Mouse (Mus musculus) small intestine, adult 2 months (tissue): ENCODE results near the gene Cks1b. TPM values are rescaled to one million over a fixed set of nuclear protein-coding genes. Genes with fewer than 3 reads are reported as not detected.

Experiments used
- H3K27ac ChIP-seq: fragments of 200-500 bp; 2 replicates; pipeline ENCODE4 v1.5.1; 2012; ENCODE audit warnings: low read depth, low read length, control low read depth, inconsistent platforms; ENCODE audit not compliant: insufficient read depth
- H3K27me3 ChIP-seq: fragments of 200-500 bp; 2 replicates; pipeline ENCODE4 v1.6.1; 2012; ENCODE audit warnings: mild to moderate bottlenecking, moderate library complexity, low read length, inconsistent platforms; ENCODE audit not compliant: control insufficient read depth, insufficient read depth
- H3K36me3 ChIP-seq: fragments of 200-500 bp; 2 replicates; pipeline ENCODE4 v1.6.1; 2012; ENCODE audit warnings: mild to moderate bottlenecking, low read length, control low read depth, inconsistent platforms; ENCODE audit not compliant: control insufficient read depth, insufficient read depth
- H3K4me1 ChIP-seq: fragments of 200-500 bp; 2 replicates; pipeline ENCODE4 v1.6.1; 2012; ENCODE audit warnings: low read length, inconsistent platforms, mixed read lengths; ENCODE audit not compliant: control insufficient read depth, insufficient read depth, insufficient read length
- H3K4me3 ChIP-seq: fragments of 200-500 bp; 2 replicates; pipeline ENCODE4 v1.5.1; 2012; ENCODE audit warnings: low read depth, mild to moderate bottlenecking, control low read depth, inconsistent platforms, low read length, moderate library complexity
- CTCF ChIP-seq: fragments of 200-500 bp; IDR thresholded peaks from 2 replicates; pipeline ENCODE4 v1.5.1; 2012; ENCODE audit warnings: low read depth, mild to moderate bottlenecking, control low read depth, inconsistent platforms, low read length, moderate library complexity, mixed read lengths; ENCODE audit not compliant: insufficient replicate concordance, insufficient read length; ENCODE audit errors: extremely low read depth
- POLR2A ChIP-seq: fragments of 200-500 bp; IDR thresholded peaks from 2 replicates; pipeline ENCODE4 v1.6.1; 2012; ENCODE audit warnings: low read depth, mild to moderate bottlenecking, control low read depth, inconsistent platforms, low read length, moderate library complexity
- WGBS: fragments of 180-500 bp; shearing (Covaris S2); methylation state at CpG from one replicate; pipeline ENCODE4 v1.1.7; 2018; 5-methylcytosine and 5-hydroxymethylcytosine counted together
- polyA plus RNA-seq: library from polyadenylated mRNA; depleted of rRNA; stranded (reverse); fragments of >200 nt; gene quantifications from 2 replicates; pipeline ENCODE4 v1.2.3, GENCODE M21; 2012

The Cks1b gene
- polyA plus RNA-seq, 1 experiment: 13.7 TPM

- Histone ChIP-seq H3K4me1 (peaks cover 53% of the 10 kb centered on the region), H3K36me3 (peaks cover 50% of the 10 kb centered on the region), H3K27ac (peak overlapping the region; percentile 98), H3K27me3 (no peaks in the 10 kb centered on the region), H3K4me3 (peak overlapping the region; percentile 65)
- TF ChIP-seq POLR2A: no peak
- TF ChIP-seq CTCF: no peak
- 50% methylated on average over 17 of the region's 17 CpGs for WGBS
These were observed 31.5 kb downstream of the Cks1b start for GRCm38 (mm10) chr3:89386438-89387420.

DNA sequence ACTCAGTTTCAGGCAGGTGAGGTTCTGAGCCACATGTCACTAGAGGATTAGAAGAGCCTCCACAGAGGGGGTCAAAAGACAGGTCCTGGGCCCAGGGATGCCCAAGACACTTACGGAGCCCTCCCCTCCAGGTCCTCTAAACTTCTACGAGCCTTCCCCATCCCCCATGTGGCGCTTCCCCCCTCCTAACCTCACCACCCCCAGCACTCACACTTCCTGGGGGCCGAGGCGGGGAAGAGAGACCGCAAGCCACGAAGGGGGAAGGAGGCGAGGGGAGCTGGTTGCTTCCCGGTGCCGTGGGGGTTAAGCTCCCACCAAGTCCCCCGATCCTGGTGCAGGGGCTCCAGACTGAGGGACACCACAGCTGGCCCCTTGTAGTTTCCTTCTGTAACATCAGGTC, 32.7 kb downstream of the Cks1b start:
- Histone ChIP-seq H3K36me3 (peaks cover 62% of the 10 kb centered on the region), H3K27ac (peak overlapping the region; percentile 44), H3K4me3 (peak overlapping the region; percentile 65), H3K4me1 (peaks cover 53% of the 10 kb centered on the region), H3K27me3 (no peaks in the 10 kb centered on the region)
- TF ChIP-seq CTCF (no peak), POLR2A (no peak)
- 60% methylated on average over 11 of the region's 11 CpGs for WGBS

DNA sequence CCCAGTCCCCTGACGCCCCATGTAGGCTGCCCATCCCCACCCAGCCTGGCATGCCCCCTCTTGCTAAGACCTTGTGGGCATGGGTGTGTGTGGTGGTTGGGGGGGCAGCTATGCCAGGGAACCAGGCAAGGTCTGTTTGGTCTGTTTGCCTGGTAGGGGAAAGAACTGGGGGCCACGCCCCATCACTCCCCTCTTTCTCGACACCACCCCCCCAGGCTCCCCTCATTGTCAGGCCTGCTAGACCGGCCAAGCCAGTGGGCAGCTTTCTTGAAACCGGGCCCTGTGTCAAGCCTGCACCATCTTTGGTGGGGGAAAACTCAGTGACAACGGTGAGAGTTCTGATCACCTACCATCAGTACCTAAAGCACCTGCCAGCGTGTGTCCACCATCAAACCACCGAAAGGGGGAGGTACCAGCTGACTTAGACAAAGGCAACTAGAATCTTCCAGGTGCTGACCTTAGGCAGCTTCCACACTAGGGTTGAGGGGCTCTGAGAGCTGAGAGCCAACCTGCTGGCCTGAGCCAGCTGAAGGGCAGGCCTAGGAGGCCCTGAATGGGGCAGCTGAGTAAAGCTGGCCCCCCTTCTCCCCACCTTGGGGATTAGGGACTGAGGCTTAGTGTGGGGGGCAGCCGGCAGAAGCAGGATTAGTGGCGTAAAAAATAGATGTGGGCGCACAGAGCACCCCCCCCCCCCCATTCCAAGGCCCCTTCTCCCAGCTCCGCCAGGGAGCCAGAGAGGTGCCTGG, 33.7 kb downstream of the Cks1b start:
- Histone ChIP-seq H3K4me3 (peak overlapping the region; percentile 65), H3K27me3 (no peaks in the 10 kb centered on the region), H3K27ac (peak overlapping the region; percentile 41; the same call in 1 of the 2 replicates), H3K36me3 (peaks cover 67% of the 10 kb centered on the region), H3K4me1 (peaks cover 52% of the 10 kb centered on the region)
- WGBS: 49% methylated on average over 12 of the region's 12 CpGs
- TF ChIP-seq CTCF (no peak), POLR2A (no peak)

GRCm38 (mm10) chr3:89383651-89384255, 34.4 kb downstream of the Cks1b start:
- peaks cover 72% of the 10 kb centered on the region for H3K36me3 ChIP-seq
- WGBS: 19% methylated on average over 5 of the region's 5 CpGs
- TF ChIP-seq CTCF (no peak), POLR2A (no peak)
- H3K27me3 ChIP-seq: no peaks in the 10 kb centered on the region
- H3K27ac ChIP-seq: peak overlapping the region; percentile 41; the same call in 1 of the 2 replicates
- peaks cover 55% of the 10 kb centered on the region for H3K4me1 ChIP-seq
- no peak overlapping the region for H3K4me3 ChIP-seq

DNA sequence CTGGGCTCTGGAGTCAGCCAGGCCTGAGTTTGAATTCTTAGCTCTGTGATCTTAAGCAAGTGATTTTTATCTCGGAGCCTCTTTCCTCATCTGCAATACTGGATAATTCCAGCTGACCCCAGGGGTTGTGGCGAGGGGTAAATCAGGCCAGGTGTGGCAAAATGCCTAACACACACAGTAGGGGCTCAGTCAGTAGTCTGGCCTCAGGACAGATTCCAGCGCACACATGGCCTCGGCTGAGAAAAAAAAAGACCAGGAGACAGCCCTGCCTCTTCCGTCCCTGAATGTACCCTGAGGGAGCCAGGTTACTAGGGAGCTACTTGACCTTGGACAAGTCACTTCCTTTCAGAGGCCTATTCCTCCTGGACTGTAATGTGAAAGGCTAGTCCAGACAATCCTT, 35.2 kb downstream of the Cks1b start:
- Histone ChIP-seq H3K27me3 (no peaks in the 10 kb centered on the region), H3K4me1 (peaks cover 60% of the 10 kb centered on the region), H3K4me3 (no peak overlapping the region), H3K36me3 (peaks cover 76% of the 10 kb centered on the region), H3K27ac (no peak overlapping the region)
- WGBS: 77% methylated on average over 5 of the region's 5 CpGs
- TF ChIP-seq CTCF (no peak), POLR2A (no peak)

GRCm38 (mm10) chr3:89382033-89382882, 35.9 kb downstream of the Cks1b start:
- Histone ChIP-seq H3K36me3 (peaks cover 82% of the 10 kb centered on the region), H3K4me3 (no peak overlapping the region), H3K4me1 (peaks cover 57% of the 10 kb centered on the region), H3K27me3 (no peaks in the 10 kb centered on the region), H3K27ac (no peak overlapping the region)
- WGBS: 84% methylated on average over 9 of the region's 9 CpGs
- TF ChIP-seq CTCF (no peak), POLR2A (no peak)
